Mouse (Mus musculus) myocyte (in vitro differentiated cells): ENCODE data around the gene Mapkapk3.

Experiments
- MYOG ChIP-seq, 3 experiments: IDR thresholded peaks; one replicate each; pipeline ENCODE4 v1.6.1; 2011; ENCODE audit warnings: control low read depth in 2 of 3, low read depth in 2 of 3, mild to moderate bottlenecking in 2 of 3; ENCODE audit not compliant: insufficient read length in 2 of 3, control insufficient read depth in 1 of 3, insufficient read depth in 1 of 3
- POLR2A ChIP-seq: IDR thresholded peaks from one replicate; pipeline ENCODE4 v1.6.1; 2011; ENCODE audit warnings: low read depth, mild to moderate bottlenecking, control low read depth, moderate library complexity; ENCODE audit not compliant: insufficient read length
- POLR2AphosphoS2 ChIP-seq: IDR thresholded peaks from one replicate; pipeline ENCODE4 v1.6.1; 2011; ENCODE audit warnings: low read depth, control low read depth; ENCODE audit not compliant: insufficient read length

GRCm38 (mm10) chr9:107289211-107290076 lies at the start of gene Mapkapk3:
- peak; percentile 39 for TF ChIP-seq POLR2A
- no peak for TF ChIP-seq MYOG (IDR thresholded peaks at IDR 0.05; ENCODE audit: control insufficient read depth in 1 of 3, insufficient read depth in 1 of 3, insufficient read length in 2 of 3, low read depth in 2 of 3)
- no peak for TF ChIP-seq POLR2AphosphoS2
